Mouse (Mus musculus): ENCODE measurements around the gene Gna11. TPM values are rescaled to one million over a fixed set of nuclear protein-coding genes. Genes with fewer than 3 reads are reported as not detected.

Gna11 gene
- 97.6 and 98.9 TPM in 2 replicates for polyA plus RNA-seq (2014; fragmentation: Nextera tagmentation; extraction: Ambion mirVana)

GRCm38 (mm10) chr10:81545161-81545747 is at the start of gene Gna11:
Gene Gna11, minus strand, starts transcription at chr10:81545190.
- Histone ChIP-seq H3K27ac (ENCODE audit: low read depth, low read length) (peak within 1 kb of the TSS; percentile 81), H3K27me3 (replicated peaks; ENCODE audit: control insufficient read depth, insufficient read depth, low read length) (no peaks in the 10 kb centered on the region), H3K4me2 (ENCODE audit: low read length) (peak within 1 kb of the TSS; percentile 99), H3K9me3 (replicated peaks; ENCODE audit: control insufficient read depth, low read length) (no peaks in the 10 kb centered on the region), H3K36me3 (ENCODE audit: control insufficient read depth, insufficient read depth, low read length) (no peaks in the 10 kb centered on the region), H3K4me1 (ENCODE audit: control insufficient read depth, insufficient read depth, low read length) (peaks cover 12% of the 10 kb centered on the region), H3K4me3 (ENCODE audit: low read depth, low read length) (peak within 1 kb of the TSS; percentile 94), H3K9ac (ENCODE audit: low read length) (peak within 1 kb of the TSS; percentile 95)
- 1% methylated on average over 58 of the region's 59 CpGs for WGBS
- ATAC-seq, result peak; percentile 97
- peak; percentile 100 for DNase-seq (ENCODE audit: low spot score)

- Histone ChIP-seq H3K4me3 (ENCODE audit: low read depth, low read length) (no peak overlapping the region), H3K9me3 (replicated peaks; ENCODE audit: control insufficient read depth, low read length) (no peaks in the 10 kb centered on the region), H3K4me2 (ENCODE audit: low read length) (no peak overlapping the region), H3K27ac (ENCODE audit: low read depth, low read length) (no peak overlapping the region), H3K4me1 (ENCODE audit: control insufficient read depth, insufficient read depth, low read length) (peaks cover 27% of the 10 kb centered on the region), H3K9ac (ENCODE audit: low read length) (no peak overlapping the region), H3K27me3 (replicated peaks; ENCODE audit: control insufficient read depth, insufficient read depth, low read length) (peaks cover 25% of the 10 kb centered on the region), H3K36me3 (ENCODE audit: control insufficient read depth, insufficient read depth, low read length) (no peaks in the 10 kb centered on the region)
- DNase-seq (ENCODE audit: low spot score) (no peak), ATAC-seq (no peak)
- 77% methylated on average over 18 of the region's 18 CpGs for WGBS
Observed at GRCm38 (mm10) chr10:81593935-81594334, 48.9 kb upstream of the Gna11 start.

GRCm38 (mm10) chr10:81593223-81593622 is 48.2 kb upstream of the Gna11 start:
- H3K36me3 ChIP-seq (ENCODE audit: control insufficient read depth, insufficient read depth, low read length), result no peaks in the 10 kb centered on the region; the same call in 1 of the 2 replicates
- ATAC-seq (no peak), DNase-seq (ENCODE audit: low spot score) (no peak)
- H3K27ac ChIP-seq (ENCODE audit: low read depth, low read length), result no peak overlapping the region
- no peak overlapping the region for H3K4me2 ChIP-seq (ENCODE audit: low read length)
- no peak overlapping the region for H3K4me3 ChIP-seq (ENCODE audit: low read depth, low read length)
- no peak overlapping the region for H3K9ac ChIP-seq (ENCODE audit: low read length)
- no peaks in the 10 kb centered on the region for H3K9me3 ChIP-seq (replicated peaks; ENCODE audit: control insufficient read depth, low read length)
- H3K4me1 ChIP-seq (ENCODE audit: control insufficient read depth, insufficient read depth, low read length), result peaks cover 27% of the 10 kb centered on the region
- 74% methylated on average over 4 of the region's 4 CpGs for WGBS
- peaks cover 28% of the 10 kb centered on the region for H3K27me3 ChIP-seq (replicated peaks; ENCODE audit: control insufficient read depth, insufficient read depth, low read length)

GRCm38 (mm10) chr10:81592631-81593030 is 47.6 kb upstream of the Gna11 start:
- no peak for DNase-seq (ENCODE audit: low spot score)
- Histone ChIP-seq H3K27me3 (replicated peaks; ENCODE audit: control insufficient read depth, insufficient read depth, low read length) (peaks cover 28% of the 10 kb centered on the region), H3K4me1 (ENCODE audit: control insufficient read depth, insufficient read depth, low read length) (peaks cover 24% of the 10 kb centered on the region), H3K9me3 (replicated peaks; ENCODE audit: control insufficient read depth, low read length) (no peaks in the 10 kb centered on the region), H3K27ac (ENCODE audit: low read depth, low read length) (no peak overlapping the region), H3K36me3 (ENCODE audit: control insufficient read depth, insufficient read depth, low read length) (peaks cover 4% of the 10 kb centered on the region; the same call in 1 of the 2 replicates), H3K4me2 (ENCODE audit: low read length) (no peak overlapping the region), H3K9ac (ENCODE audit: low read length) (no peak overlapping the region), H3K4me3 (ENCODE audit: low read depth, low read length) (no peak overlapping the region)
- no peak for ATAC-seq
- 79% methylated on average over 7 of the region's 7 CpGs for WGBS

- H3K9me3 ChIP-seq (replicated peaks; ENCODE audit: control insufficient read depth, low read length), result no peaks in the 10 kb centered on the region
- no peak overlapping the region for H3K27ac ChIP-seq (ENCODE audit: low read depth, low read length)
- WGBS, result 66% methylated on average over 9 of the region's 9 CpGs
- H3K9ac ChIP-seq (ENCODE audit: low read length), result no peak overlapping the region
- no peak overlapping the region for H3K4me2 ChIP-seq (ENCODE audit: low read length)
- no peak overlapping the region for H3K4me3 ChIP-seq (ENCODE audit: low read depth, low read length)
- H3K27me3 ChIP-seq (replicated peaks; ENCODE audit: control insufficient read depth, insufficient read depth, low read length), result peaks cover 28% of the 10 kb centered on the region
- no peak for ATAC-seq
- peaks cover 17% of the 10 kb centered on the region for H3K4me1 ChIP-seq (ENCODE audit: control insufficient read depth, insufficient read depth, low read length)
- DNase-seq (ENCODE audit: low spot score), result no peak
- peaks cover 5% of the 10 kb centered on the region; the same call in 1 of the 2 replicates for H3K36me3 ChIP-seq (ENCODE audit: control insufficient read depth, insufficient read depth, low read length)
Observed at GRCm38 (mm10) chr10:81591846-81592245, 46.9 kb upstream of the Gna11 start.

- no peak overlapping the region for H3K9ac ChIP-seq (ENCODE audit: low read length)
- WGBS, result 56% methylated on average over 7 of the region's 7 CpGs
Observed at GRCm38 (mm10) chr10:81588739-81589138, 43.7 kb upstream of the Gna11 start.

GRCm38 (mm10) chr10:81583347-81583746 is 38.4 kb upstream of the Gna11 start:
- H3K4me2 ChIP-seq (ENCODE audit: low read length), result no peak overlapping the region
- ATAC-seq, result no peak
- H3K27me3 ChIP-seq (replicated peaks; ENCODE audit: control insufficient read depth, insufficient read depth, low read length), result peaks cover 7% of the 10 kb centered on the region
- no peak overlapping the region for H3K27ac ChIP-seq (ENCODE audit: low read depth, low read length)
- peaks cover 5% of the 10 kb centered on the region; the same call in 1 of the 2 replicates for H3K36me3 ChIP-seq (ENCODE audit: control insufficient read depth, insufficient read depth, low read length)
- no peak for DNase-seq (ENCODE audit: low spot score)
- no peaks in the 10 kb centered on the region for H3K9me3 ChIP-seq (replicated peaks; ENCODE audit: control insufficient read depth, low read length)
- no peak overlapping the region for H3K4me3 ChIP-seq (ENCODE audit: low read depth, low read length)
- 52% methylated on average over 6 of the region's 6 CpGs for WGBS
- no peaks in the 10 kb centered on the region for H3K4me1 ChIP-seq (ENCODE audit: control insufficient read depth, insufficient read depth, low read length)
- H3K9ac ChIP-seq (ENCODE audit: low read length), result no peak overlapping the region

More at GRCm38 (mm10) chr10:81588739-81589138, 43.7 kb upstream of the Gna11 start:
- no peak for ATAC-seq
- H3K4me3 ChIP-seq (ENCODE audit: low read depth, low read length), result no peak overlapping the region
- DNase-seq (ENCODE audit: low spot score), result no peak
- peaks cover 5% of the 10 kb centered on the region; the same call in 1 of the 2 replicates for H3K36me3 ChIP-seq (ENCODE audit: control insufficient read depth, insufficient read depth, low read length)
- no peaks in the 10 kb centered on the region for H3K9me3 ChIP-seq (replicated peaks; ENCODE audit: control insufficient read depth, low read length)
- H3K4me2 ChIP-seq (ENCODE audit: low read length), result no peak overlapping the region
- H3K27me3 ChIP-seq (replicated peaks; ENCODE audit: control insufficient read depth, insufficient read depth, low read length), result peaks cover 8% of the 10 kb centered on the region
- H3K27ac ChIP-seq (ENCODE audit: low read depth, low read length), result no peak overlapping the region
- H3K4me1 ChIP-seq (ENCODE audit: control insufficient read depth, insufficient read depth, low read length), result no peaks in the 10 kb centered on the region

GRCm38 (mm10) chr10:81580441-81581070 is 35.6 kb upstream of the Gna11 start:
- H3K4me2 ChIP-seq (ENCODE audit: low read length), result no peak overlapping the region
- DNase-seq (ENCODE audit: low spot score) (no peak), ATAC-seq (no peak)
- WGBS, result 59% methylated on average over 24 of the region's 25 CpGs
- H3K9ac ChIP-seq (ENCODE audit: low read length), result no peak overlapping the region
- peaks cover 4% of the 10 kb centered on the region for H3K4me1 ChIP-seq (ENCODE audit: control insufficient read depth, insufficient read depth, low read length)
- H3K4me3 ChIP-seq (ENCODE audit: low read depth, low read length), result no peak overlapping the region
- H3K36me3 ChIP-seq (ENCODE audit: control insufficient read depth, insufficient read depth, low read length), result no peaks in the 10 kb centered on the region
- peaks cover 15% of the 10 kb centered on the region for H3K27me3 ChIP-seq (replicated peaks; ENCODE audit: control insufficient read depth, insufficient read depth, low read length)
- H3K9me3 ChIP-seq (replicated peaks; ENCODE audit: control insufficient read depth, low read length), result no peaks in the 10 kb centered on the region
- H3K27ac ChIP-seq (ENCODE audit: low read depth, low read length), result no peak overlapping the region

- no peak for ATAC-seq
- 56% methylated on average over 4 of the region's 4 CpGs for WGBS
Observed at GRCm38 (mm10) chr10:81579967-81580366, 35.0 kb upstream of the Gna11 start.

More at GRCm38 (mm10) chr10:81579967-81580366, 35.0 kb upstream of the Gna11 start:
- Histone ChIP-seq H3K4me1 (ENCODE audit: control insufficient read depth, insufficient read depth, low read length) (peaks cover 8% of the 10 kb centered on the region), H3K27ac (ENCODE audit: low read depth, low read length) (no peak overlapping the region), H3K9me3 (replicated peaks; ENCODE audit: control insufficient read depth, low read length) (no peaks in the 10 kb centered on the region), H3K36me3 (ENCODE audit: control insufficient read depth, insufficient read depth, low read length) (no peaks in the 10 kb centered on the region), H3K9ac (ENCODE audit: low read length) (no peak overlapping the region), H3K4me3 (ENCODE audit: low read depth, low read length) (no peak overlapping the region), H3K4me2 (ENCODE audit: low read length) (no peak overlapping the region), H3K27me3 (replicated peaks; ENCODE audit: control insufficient read depth, insufficient read depth, low read length) (peaks cover 15% of the 10 kb centered on the region)
- no peak for DNase-seq (ENCODE audit: low spot score)

All from forebrain, embryonic 14.5 days (tissue).